Mouse (Mus musculus) testis, adult 2 months (tissue): ENCODE measurements at regions not wholly inside any gene's neighbourhood (a gene's known extent, or its start where the extent isn't known, plus 50 kb on each side); places are given as distances from the start of the nearest gene placed in this dataset.
"Not testable (repeated sequence)": the region's sequence is repeated elsewhere in the genome, so short reads cannot be mapped to it uniquely, and the experiment has no call there.

Experiments used
- CTCF ChIP-seq: fragments of 200-500 bp; IDR thresholded peaks from 2 replicates; pipeline ENCODE4 v1.5.1; 2012; ENCODE audit warnings: low read depth, mild to moderate bottlenecking, inconsistent platforms, low read length, moderate library complexity; ENCODE audit not compliant: control insufficient read depth, insufficient read depth, insufficient replicate concordance
- POLR2A ChIP-seq: fragments of 200-500 bp; IDR thresholded peaks from 2 replicates; pipeline ENCODE4 v1.6.1; 2012; ENCODE audit warnings: low read depth, mild to moderate bottlenecking, inconsistent platforms, low read length, moderate library complexity; ENCODE audit not compliant: control insufficient read depth

DNA sequence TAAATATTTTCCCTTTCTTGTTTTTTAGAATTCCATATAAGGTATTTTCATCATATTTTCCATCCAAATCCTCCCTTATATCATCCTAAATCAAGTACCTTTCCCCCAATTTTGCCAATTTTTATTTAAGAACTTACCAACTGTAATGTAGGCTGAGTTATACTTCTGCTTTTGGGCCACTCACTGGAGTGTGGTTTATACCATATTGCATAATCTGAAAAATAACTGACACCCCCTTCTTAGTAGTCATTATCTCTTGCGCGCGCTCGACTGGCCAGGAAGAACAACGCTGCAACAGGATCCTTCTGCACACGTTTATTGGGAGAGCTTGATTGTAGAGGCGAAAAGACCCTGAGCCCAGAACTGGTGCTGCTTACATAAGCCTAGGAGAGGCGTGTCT lies 368.4 kb upstream of the Pcdh17 start:
- 0 out of 2 replicates have a peak, but pooled peaks have one; percentile 26 for TF ChIP-seq POLR2A
- not testable (repeated sequence) for TF ChIP-seq CTCF
